Comparison of ENCODE assay signal across 19 mouse cellular contexts in genomic region chr2:5533868-5534267, GRCm38 (mm10).
A peak's percentile ranks its signal among the peaks of the same experiment; 100 is the strongest.
DNase-seq lines count a peak whose midpoint lies in the region.
"Had no signal": no experiment of that assay in that cellular context is flagged by ENCODE, and none has a peak within 500 bp of the region (broad histone marks: within the 10 kb centered on the region; RNA-seq: fewer than 3 reads in every experiment).

No protein-coding gene starts in this region.

- DNase-seq in left cerebral cortex, adult 11 months (ENCODE audit: low spot score): peak; percentile 55
- DNase-seq in left cerebral cortex, postnatal 4 days: no peak
- DNase-seq in brain, embryonic 18.5 days (ENCODE audit: low read depth, low spot score): peak; percentile 28
- peak; percentile 49 to 51 for DNase-seq in layer of hippocampus, adult 8-10 months (ENCODE audit: low spot score in 2 of 2)
- peak; percentile 41 to 88 for DNase-seq in left cerebral cortex, postnatal 25 days (ENCODE audit: low spot score in 2 of 2)
- no peak for DNase-seq in embryo, embryonic 9.5 days (ENCODE audit: extremely low spot score)
- DNase-seq in neural tube, embryonic 10.5 days (ENCODE audit: extremely low spot score, low spot score): no peak
- no peak for DNase-seq in urinary bladder, adult 18-20 months (ENCODE audit: low spot score in 2 of 2)
- DNase-seq: adrenal gland, postnatal 14 days; cerebellum, adult 11 months; cerebellum, postnatal 10 days; gastrocnemius, postnatal 10 days; heart, adult 11 months; heart, postnatal 10 days; kidney, adult 11 months; kidney, postnatal 4 days; liver, embryonic 13.5 days; lung, adult 2 months; thymus, postnatal 14 days had no signal

- intact Hi-C loops in left cerebral cortex, postnatal 4 days (cut with DNase I): no loop called here
- intact Hi-C loops in left cerebral cortex, postnatal 25 days (cut with DNase I): no loop called here

Comparison
In these comparisons a context has a peak if more than half of its experiments do, and no peak if none do; other contexts are left out.
1. DNase-seq: peak in left cerebral cortex, adult 11 months (single experiment), brain, embryonic 18.5 days (single experiment), layer of hippocampus, adult 8-10 months (2 of 2) and left cerebral cortex, postnatal 25 days (2 of 2); none in left cerebral cortex, postnatal 4 days (single experiment), embryo, embryonic 9.5 days (single experiment), neural tube, embryonic 10.5 days (single experiment) and urinary bladder, adult 18-20 months (0 of 2).